Mouse (Mus musculus) granulocyte monocyte progenitor cell, adult 5-6 weeks (primary cell): ENCODE measurements at regions not wholly inside any gene's neighbourhood (a gene's known extent, or its start where the extent isn't known, plus 50 kb on each side); places are given as distances from the start of the nearest gene placed in this dataset.

Experiments
- ATAC-seq: replicated peaks from 2 replicates; pipeline ENCODE4 v1.8.0; 2016; ENCODE audit warnings: mild to moderate bottlenecking, moderate TSS enrichment, inconsistent platforms; ENCODE audit not compliant: poor library complexity, severe bottlenecking

GRCm38 (mm10) chr8:128263251-128263947 lies 95.0 kb upstream of the Nrp1 start:
- no peak for ATAC-seq

- ATAC-seq: 0 out of 2 replicates have a peak, but pooled peaks have one; percentile 29
Observed at GRCm38 (mm10) chr8:128267261-128267660, 91.1 kb upstream of the Nrp1 start.

GRCm38 (mm10) chr8:128268010-128268409 lies 90.4 kb upstream of the Nrp1 start:
- ATAC-seq: peak; percentile 51; the same call in 1 of the 2 replicates

- no peak for ATAC-seq
Observed at GRCm38 (mm10) chr8:128269546-128269945, 88.9 kb upstream of the Nrp1 start.

- ATAC-seq: peak; percentile 60
Observed at GRCm38 (mm10) chr8:128272866-128273344, 85.5 kb upstream of the Nrp1 start.

- no peak for ATAC-seq
Observed at GRCm38 (mm10) chr8:128276475-128276874, 81.9 kb upstream of the Nrp1 start.

GRCm38 (mm10) chr8:128282802-128283201 lies 75.6 kb upstream of the Nrp1 start:
- ATAC-seq: peak; percentile 70

- peak; percentile 70 for ATAC-seq
Observed at GRCm38 (mm10) chr8:128283365-128283764, 75.0 kb upstream of the Nrp1 start.

- peak; percentile 32 for ATAC-seq
Observed at GRCm38 (mm10) chr8:128284816-128285215, 73.6 kb upstream of the Nrp1 start.

- peak; percentile 39; the same call in 1 of the 2 replicates for ATAC-seq
Observed at GRCm38 (mm10) chr8:128290076-128290475, 68.3 kb upstream of the Nrp1 start.

- ATAC-seq: no peak
Observed at GRCm38 (mm10) chr8:128292394-128292793, 66.0 kb upstream of the Nrp1 start.

GRCm38 (mm10) chr8:128296728-128297380 lies 61.5 kb upstream of the Nrp1 start:
- ATAC-seq: no peak

GRCm38 (mm10) chr8:128302322-128302721 lies 56.1 kb upstream of the Nrp1 start:
- ATAC-seq: peak; percentile 98
